Mouse (Mus musculus) midbrain, embryonic 11.5 days (tissue): ENCODE data around the gene Clpb. TPM values are rescaled to one million over a fixed set of nuclear protein-coding genes. Genes with fewer than 3 reads are reported as not detected.

Experiments
- ATAC-seq: fragments of 200-750 bp; cut with Nextera tagmentation; 2 replicates; pipeline ENCODE4 v1.8.0; 2017; ENCODE audit warnings: moderate TSS enrichment, moderate library complexity; ENCODE audit not compliant: low FRiP score
- DNase-seq: peaks from one replicate; pipeline ENCODE4 v3.0.0; 2015; ENCODE audit warnings: low spot score; ENCODE audit errors: missing footprints
- H3K27ac ChIP-seq: fragments of 300-500 bp; sonication (generic); 2 replicates; pipeline ENCODE4 v1.5.1; 2014; ENCODE audit warnings: low read depth, low read length
- H3K27me3 ChIP-seq: fragments of 300-500 bp; sonication (generic); 2 replicates; pipeline ENCODE4 v1.6.1; 2014; ENCODE audit warnings: mild to moderate bottlenecking, low read length, moderate library complexity, mixed read lengths; ENCODE audit not compliant: control insufficient read depth, insufficient read depth
- H3K36me3 ChIP-seq: fragments of 300-500 bp; sonication (generic); 2 replicates; pipeline ENCODE4 v1.6.1; 2014; ENCODE audit warnings: mild to moderate bottlenecking, low read length, moderate library complexity, mixed read lengths; ENCODE audit not compliant: control insufficient read depth, insufficient read depth
- H3K4me1 ChIP-seq: fragments of 300-500 bp; sonication (generic); 2 replicates; pipeline ENCODE4 v1.6.1; 2014; ENCODE audit warnings: low read length; ENCODE audit not compliant: control insufficient read depth, insufficient read depth
- H3K4me2 ChIP-seq: fragments of 300-500 bp; sonication (generic); 2 replicates; pipeline ENCODE4 v1.6.1; 2014; ENCODE audit warnings: mild to moderate bottlenecking, moderate library complexity
- H3K4me3 ChIP-seq: fragments of 300-500 bp; sonication (generic); 2 replicates; pipeline ENCODE4 v1.5.1; 2014; ENCODE audit warnings: low read depth, low read length
- H3K9ac ChIP-seq: fragments of 300-500 bp; sonication (generic); 2 replicates; pipeline ENCODE4 v1.6.1; 2014; ENCODE audit warnings: low read length
- H3K9me3 ChIP-seq: fragments of 300-500 bp; sonication (generic); 2 replicates; pipeline ENCODE4 v1.6.1; 2016; ENCODE audit warnings: low read length; ENCODE audit not compliant: control insufficient read depth
- WGBS: fragments of 180-500 bp; shearing (Covaris S2); extraction: QIAGEN DNeasy Blood & Tissue Kit; methylation state at CpG from one replicate; pipeline ENCODE4 v1.1.7; 2014; 5-methylcytosine and 5-hydroxymethylcytosine counted together
- polyA plus RNA-seq: library from polyadenylated mRNA; unstranded; fragments of >200 nt; fragmentation: Nextera tagmentation; extraction: Ambion mirVana; gene quantifications from 2 replicates; pipeline ENCODE4 v1.2.1, GENCODE M21; 2014

The Clpb gene
- polyA plus RNA-seq, 1 experiment from 2014 or later = 38.8 TPM

DNA sequence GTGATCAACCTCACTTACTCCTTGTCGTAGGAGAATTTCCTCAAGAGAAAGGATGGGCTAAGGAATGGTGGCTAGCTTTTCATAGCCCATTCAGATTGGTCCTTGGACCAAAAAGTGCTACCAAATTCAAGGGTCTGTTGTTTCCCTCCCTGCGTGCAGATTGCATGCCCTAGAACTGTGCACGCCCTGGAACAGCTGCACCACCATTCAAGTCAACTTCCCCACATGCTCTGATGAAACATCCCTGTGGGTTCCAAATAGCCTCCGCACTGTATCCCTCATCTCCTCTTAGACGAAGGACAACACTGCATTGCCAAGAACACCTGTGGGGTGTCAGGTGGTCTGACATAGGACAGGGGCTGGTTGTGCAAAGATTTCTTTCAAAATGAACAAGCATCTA is 90.1 kb downstream of the Clpb start:
- no peak for DNase-seq
- no peak overlapping the region for H3K27ac ChIP-seq
- H3K4me2 ChIP-seq = no peak overlapping the region
- H3K36me3 ChIP-seq = no peaks in the 10 kb centered on the region
- H3K9me3 ChIP-seq = no peaks in the 10 kb centered on the region
- no peak overlapping the region for H3K4me3 ChIP-seq
- H3K4me1 ChIP-seq = no peaks in the 10 kb centered on the region
- no peak overlapping the region for H3K9ac ChIP-seq
- H3K27me3 ChIP-seq = no peaks in the 10 kb centered on the region
- 93% methylated on average over 5 of the region's 5 CpGs for WGBS
- ATAC-seq = no peak

DNA sequence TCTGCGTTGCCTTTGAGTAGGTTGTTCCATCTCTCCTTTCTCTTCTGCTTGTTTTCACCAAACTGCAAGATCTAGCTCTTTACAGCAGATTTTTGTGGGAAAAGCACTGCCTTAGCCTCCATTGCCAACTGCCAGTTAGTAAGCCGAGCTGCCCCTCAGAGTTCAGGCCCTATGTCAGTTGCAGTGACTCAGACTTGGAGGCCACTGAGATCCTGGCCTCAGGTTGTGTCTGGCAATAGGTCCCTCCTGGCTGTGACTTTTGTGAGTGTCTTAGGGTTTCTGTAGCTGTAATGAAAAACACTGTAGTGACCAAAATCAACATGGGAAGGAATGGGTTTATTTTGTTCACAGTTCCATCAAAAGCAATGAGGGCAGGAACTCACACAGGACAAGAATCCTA is 91.0 kb downstream of the Clpb start:
- H3K4me1 ChIP-seq = no peaks in the 10 kb centered on the region
- no peaks in the 10 kb centered on the region for H3K9me3 ChIP-seq
- H3K4me2 ChIP-seq = no peak overlapping the region
- H3K4me3 ChIP-seq = no peak overlapping the region
- H3K27me3 ChIP-seq = no peaks in the 10 kb centered on the region
- no peak overlapping the region for H3K9ac ChIP-seq
- 91% methylated on average over 2 of the region's 2 CpGs for WGBS
- ATAC-seq = no peak
- H3K36me3 ChIP-seq = no peaks in the 10 kb centered on the region
- DNase-seq = no peak
- no peak overlapping the region for H3K27ac ChIP-seq

DNA sequence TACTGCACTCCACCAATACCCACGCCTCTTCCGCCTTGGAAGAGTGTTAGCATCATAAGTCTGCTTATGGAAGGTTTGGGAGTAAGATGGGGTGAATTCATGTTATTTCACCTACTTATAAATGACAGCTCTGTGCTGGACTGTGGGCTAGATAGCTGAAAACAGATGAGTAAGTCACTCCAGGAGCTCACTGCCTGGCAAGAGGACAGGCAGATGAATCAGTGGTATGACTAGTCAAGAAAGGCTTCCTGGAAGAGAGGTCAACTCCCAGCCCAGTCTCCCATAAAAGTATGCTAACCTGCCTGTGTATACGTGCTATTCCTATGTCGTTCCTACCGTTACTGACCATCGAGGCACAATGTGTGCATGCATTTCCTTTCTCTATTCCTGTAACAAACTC is 91.9 kb downstream of the Clpb start:
- Histone ChIP-seq H3K9me3 (no peaks in the 10 kb centered on the region), H3K4me3 (no peak overlapping the region), H3K36me3 (no peaks in the 10 kb centered on the region), H3K27me3 (no peaks in the 10 kb centered on the region), H3K4me2 (no peak overlapping the region), H3K9ac (no peak overlapping the region), H3K27ac (no peak overlapping the region), H3K4me1 (no peaks in the 10 kb centered on the region)
- ATAC-seq (no peak), DNase-seq (no peak)
- WGBS = 94% methylated on average over 6 of the region's 6 CpGs

DNA sequence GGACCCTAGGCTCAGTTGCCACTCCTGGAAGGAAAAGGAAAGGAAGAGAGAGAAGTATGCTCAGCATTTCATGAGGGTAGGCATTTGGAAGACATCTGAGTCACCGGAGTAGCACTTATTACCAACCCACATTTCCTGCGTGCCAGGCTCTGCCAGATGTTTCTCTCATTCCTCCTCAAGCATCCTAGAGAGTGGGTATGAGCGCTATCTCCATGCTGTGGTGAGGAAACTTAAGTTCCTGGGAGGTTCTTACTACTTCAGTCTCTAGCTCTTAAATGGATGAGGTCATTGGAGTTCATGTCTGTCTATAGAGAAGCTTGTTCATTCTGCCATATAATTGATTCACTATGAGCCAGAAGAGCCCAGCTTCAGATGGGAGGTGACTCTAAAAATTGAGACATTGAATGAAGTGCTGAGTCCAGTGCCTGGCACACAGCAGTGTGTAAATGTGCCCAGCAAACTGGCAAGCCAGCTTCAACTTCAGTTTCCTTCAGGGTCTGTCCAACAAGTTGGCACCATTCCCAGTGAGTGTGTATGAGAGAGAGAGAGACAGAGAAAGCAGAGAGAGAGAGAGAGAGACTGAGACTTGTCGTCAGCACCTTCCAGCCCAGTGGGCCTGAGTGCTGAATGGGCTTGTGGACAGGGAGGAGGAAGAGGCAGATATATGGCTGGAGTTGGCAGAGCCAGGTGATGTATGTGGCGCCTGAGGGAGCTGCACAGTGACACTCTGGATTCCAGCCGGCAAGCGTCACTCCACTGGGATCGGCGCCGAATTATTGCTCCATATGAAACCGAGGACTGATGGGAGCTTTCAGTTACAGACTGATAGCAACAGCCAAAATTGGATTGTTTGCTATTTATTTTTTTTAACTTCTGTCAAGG is 98.7 kb downstream of the Clpb start:
- Histone ChIP-seq H3K9ac (no peak overlapping the region), H3K36me3 (no peaks in the 10 kb centered on the region; the same call in 1 of the 2 replicates), H3K4me3 (no peak overlapping the region), H3K9me3 (no peaks in the 10 kb centered on the region), H3K4me1 (no peaks in the 10 kb centered on the region), H3K27me3 (no peaks in the 10 kb centered on the region), H3K4me2 (no peak overlapping the region), H3K27ac (no peak overlapping the region)
- ATAC-seq (no peak), DNase-seq (no peak)
- 95% methylated on average over 11 of the region's 11 CpGs for WGBS

DNA sequence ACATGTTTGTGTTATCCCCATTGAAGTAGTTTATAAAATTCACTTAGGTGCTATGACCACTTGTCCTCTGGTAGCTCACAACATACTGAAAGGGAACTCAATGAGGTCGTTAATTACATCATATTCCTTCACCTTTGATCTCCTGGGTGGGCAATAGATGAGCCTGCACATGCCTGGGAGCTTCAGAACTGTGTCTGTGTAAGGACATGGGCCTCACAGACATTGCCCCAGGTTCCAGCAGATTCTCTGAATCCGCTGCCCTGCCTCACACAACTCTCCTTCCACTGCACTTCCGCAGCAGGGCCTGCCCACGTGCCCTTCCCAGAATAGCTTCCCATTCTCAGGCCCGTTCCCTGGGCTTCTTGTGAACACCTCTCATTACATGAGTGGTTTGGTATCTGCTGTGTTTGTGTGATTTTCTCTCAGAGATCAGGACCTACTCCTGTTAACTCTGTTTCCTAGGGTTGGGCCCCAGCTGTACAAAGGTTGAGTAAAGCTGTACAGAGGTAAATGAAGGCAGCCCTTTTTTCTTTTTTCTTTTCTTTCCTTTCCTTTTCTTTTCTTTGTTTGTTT is 104.0 kb downstream of the Clpb start:
- no peak overlapping the region for H3K9ac ChIP-seq
- no peak for ATAC-seq
- no peak overlapping the region for H3K27ac ChIP-seq
- H3K9me3 ChIP-seq = no peaks in the 10 kb centered on the region
- no peak for DNase-seq
- H3K4me3 ChIP-seq = no peak overlapping the region
- 87% methylated on average over 5 of the region's 5 CpGs for WGBS
- no peaks in the 10 kb centered on the region for H3K27me3 ChIP-seq
- 0 out of 2 replicates have a peak, but pooled peaks cover 2% of the 10 kb centered on the region for H3K4me1 ChIP-seq
- no peak overlapping the region for H3K4me2 ChIP-seq
- no peaks in the 10 kb centered on the region; the same call in 1 of the 2 replicates for H3K36me3 ChIP-seq

DNA sequence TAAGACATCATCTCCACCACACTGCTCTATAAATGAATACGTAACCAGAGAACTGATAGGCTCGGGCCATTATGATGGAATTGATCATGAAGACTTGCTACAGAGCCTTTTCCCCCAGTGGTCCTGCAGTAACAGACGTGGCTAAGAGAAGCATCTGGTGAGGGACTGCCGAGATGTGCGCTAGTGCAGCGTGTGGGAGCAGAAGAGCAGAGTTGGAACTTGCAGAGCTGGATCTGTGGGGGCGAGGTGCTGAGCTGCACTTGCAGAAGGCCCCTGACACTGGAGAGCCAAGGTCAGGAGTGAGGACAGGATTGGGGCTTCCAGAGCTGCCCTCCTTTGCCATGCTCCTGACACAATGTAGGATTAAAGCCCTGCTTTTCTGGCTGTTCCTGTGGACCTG is 106.6 kb downstream of the Clpb start:
- no peak for ATAC-seq

DNA sequence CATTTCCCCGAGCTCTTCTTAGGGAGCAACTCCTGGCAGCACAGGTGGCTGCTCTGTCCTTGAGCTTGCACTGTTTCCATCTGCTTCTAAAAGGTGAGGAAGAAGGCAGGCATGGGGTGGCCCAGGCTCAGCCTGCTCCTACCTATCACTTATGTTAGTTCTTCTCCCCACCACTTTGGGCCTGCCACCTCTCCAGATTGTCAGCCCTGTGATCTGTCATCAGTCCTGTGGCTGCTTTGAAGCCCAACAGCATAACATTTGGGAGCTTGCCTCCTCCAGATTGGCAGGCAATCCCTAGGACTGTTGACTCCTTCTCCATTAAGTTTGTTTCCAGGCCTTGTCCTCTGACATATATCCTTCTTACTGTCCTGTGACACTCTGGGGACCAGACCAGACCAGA is 108.2 kb downstream of the Clpb start:
- Histone ChIP-seq H3K9me3 (no peaks in the 10 kb centered on the region), H3K36me3 (no peaks in the 10 kb centered on the region), H3K9ac (no peak overlapping the region), H3K4me2 (no peak overlapping the region), H3K4me1 (0 out of 2 replicates have a peak, but pooled peaks cover 4% of the 10 kb centered on the region), H3K4me3 (no peak overlapping the region), H3K27ac (no peak overlapping the region), H3K27me3 (no peaks in the 10 kb centered on the region)
- ATAC-seq = no peak
- WGBS = 88% methylated on average over 1 of the region's 1 CpGs
- no peak for DNase-seq

More for the DNA sequence above, 106.6 kb downstream of the Clpb start:
- H3K4me1 ChIP-seq = 0 out of 2 replicates have a peak, but pooled peaks cover 4% of the 10 kb centered on the region
- no peak overlapping the region for H3K27ac ChIP-seq
- H3K27me3 ChIP-seq = no peaks in the 10 kb centered on the region
- DNase-seq = no peak
- H3K4me3 ChIP-seq = no peak overlapping the region
- no peaks in the 10 kb centered on the region for H3K36me3 ChIP-seq
- no peak overlapping the region for H3K9ac ChIP-seq
- whole genome bisulfite sequencing = 84% methylated on average over 7 of the region's 7 CpGs
- H3K4me2 ChIP-seq = no peak overlapping the region
- H3K9me3 ChIP-seq = no peaks in the 10 kb centered on the region

DNA sequence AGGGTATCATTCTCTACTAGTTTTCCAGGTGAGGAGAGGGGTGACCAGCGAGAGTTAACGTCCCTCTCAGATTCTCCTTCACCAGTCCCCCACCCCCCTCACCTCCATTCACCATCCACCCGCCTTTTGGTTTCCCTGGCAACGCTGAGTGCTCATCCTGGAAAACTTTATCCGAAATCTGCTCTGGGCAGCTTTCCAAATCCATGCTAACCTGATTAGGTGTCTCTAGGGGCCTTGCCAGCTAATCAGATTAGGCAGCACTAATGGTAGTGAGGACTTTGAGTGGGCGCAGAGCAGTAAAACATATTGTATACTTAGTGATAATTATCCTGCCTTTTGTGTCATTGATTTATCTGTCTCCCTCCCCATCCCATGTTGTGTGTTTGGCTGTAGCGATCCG is 109.3 kb downstream of the Clpb start:
- Histone ChIP-seq H3K36me3 (no peaks in the 10 kb centered on the region), H3K9me3 (no peaks in the 10 kb centered on the region), H3K4me2 (no peak overlapping the region), H3K27me3 (no peaks in the 10 kb centered on the region), H3K27ac (no peak overlapping the region), H3K4me3 (no peak overlapping the region), H3K9ac (no peak overlapping the region), H3K4me1 (0 out of 2 replicates have a peak, but pooled peaks cover 4% of the 10 kb centered on the region)
- ATAC-seq (no peak), DNase-seq (no peak)
- WGBS = 38% methylated on average over 8 of the region's 8 CpGs

DNA sequence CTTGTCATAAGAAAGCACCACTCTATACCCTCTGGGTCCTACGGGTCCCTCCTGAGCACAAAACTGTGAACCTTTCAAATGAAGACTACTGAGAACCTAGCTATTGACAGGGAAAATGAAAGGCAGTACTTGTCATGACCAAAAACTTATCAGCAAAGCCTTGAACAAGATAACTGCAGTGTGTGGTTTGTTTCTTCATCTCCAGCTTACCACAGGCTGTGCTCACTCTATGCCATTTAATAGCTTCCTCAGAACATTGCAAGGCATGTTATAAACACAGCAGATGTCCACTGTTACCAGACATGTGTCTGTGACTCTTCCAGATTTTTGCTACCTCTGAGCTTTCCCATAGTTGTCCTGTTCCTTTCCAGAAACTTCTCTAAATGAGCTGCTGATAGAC is 113.6 kb downstream of the Clpb start:
- 87% methylated on average over 1 of the region's 1 CpGs for WGBS
- H3K4me3 ChIP-seq = no peak overlapping the region
- no peak for ATAC-seq

More for the DNA sequence above, 113.6 kb downstream of the Clpb start:
- Histone ChIP-seq H3K27ac (no peak overlapping the region), H3K9me3 (no peaks in the 10 kb centered on the region), H3K9ac (no peak overlapping the region), H3K4me2 (no peak overlapping the region), H3K27me3 (no peaks in the 10 kb centered on the region), H3K36me3 (no peaks in the 10 kb centered on the region), H3K4me1 (peaks cover 4% of the 10 kb centered on the region; the same call in 1 of the 2 replicates)
- no peak for DNase-seq
